Mouse (Mus musculus) cerebellum, postnatal 36 days (tissue): ENCODE measurements around the gene Tenm2.

Experiments used
- DNase-seq, 2 experiments: peaks; one replicate each; pipeline ENCODE4 v3.0.0; 2021 to 2022; ENCODE audit warnings: mixed read lengths in 2 of 2

The Tenm2 gene

DNA sequence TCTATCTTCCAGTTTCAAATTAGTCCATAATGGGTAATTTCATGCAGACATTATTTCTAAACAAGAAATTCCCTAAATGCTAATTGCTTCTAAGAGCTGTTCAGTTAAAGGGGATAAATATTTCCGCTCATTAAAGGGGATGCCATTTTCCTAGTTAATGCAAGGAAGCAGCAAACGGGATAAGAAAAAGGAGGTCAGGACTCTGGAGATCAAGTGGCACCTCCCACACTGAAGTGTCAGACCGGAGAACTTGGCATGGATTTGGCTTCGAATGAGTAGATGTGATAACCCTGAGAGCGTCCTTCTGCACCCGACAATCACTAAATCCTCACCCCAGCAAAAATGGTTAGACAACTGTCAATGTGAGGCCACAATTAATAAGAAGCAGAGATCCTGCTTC is 781.7 kb downstream of the Tenm2 start:
- no peak for DNase-seq

DNA sequence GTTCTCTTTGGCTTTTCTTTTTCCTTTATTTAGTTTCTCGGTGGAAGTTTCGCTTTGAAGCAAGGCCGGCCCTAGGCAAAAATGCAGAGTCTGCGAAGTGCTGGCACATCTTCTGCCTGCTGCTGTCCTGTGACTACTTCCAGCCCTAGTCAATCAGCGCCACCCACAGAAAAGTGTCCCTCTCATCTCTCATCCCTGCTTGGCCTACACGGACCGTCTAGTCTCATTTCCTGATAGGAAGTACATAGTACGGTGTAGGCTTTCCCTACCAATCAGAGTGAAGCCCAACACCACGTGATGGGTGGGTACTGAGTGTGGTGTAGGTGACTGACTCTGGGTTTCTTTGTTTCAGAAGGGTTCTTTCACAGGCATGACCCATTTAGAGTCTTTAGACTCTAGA is 783.3 kb downstream of the Tenm2 start:
- no peak for DNase-seq

DNA sequence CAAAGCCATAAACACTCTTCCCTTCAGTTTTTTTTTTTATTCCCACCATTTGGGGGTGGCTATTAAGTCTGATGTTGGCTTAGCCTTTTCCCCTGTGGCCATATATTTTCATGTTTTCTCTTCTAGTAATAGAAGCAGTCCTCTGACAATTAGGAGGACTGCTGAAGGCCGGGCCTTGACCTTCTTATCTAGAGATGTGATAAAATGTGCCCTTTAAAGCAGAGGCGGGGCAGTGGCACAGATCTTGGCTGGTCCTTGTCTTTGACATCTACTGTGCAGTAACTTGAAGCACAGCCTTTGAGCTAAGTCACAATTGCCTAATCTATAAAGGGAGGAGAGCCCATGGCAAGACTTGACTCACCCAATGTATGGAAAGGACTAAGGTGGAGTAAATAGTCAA is 789.4 kb downstream of the Tenm2 start:
- no peak for DNase-seq

DNA sequence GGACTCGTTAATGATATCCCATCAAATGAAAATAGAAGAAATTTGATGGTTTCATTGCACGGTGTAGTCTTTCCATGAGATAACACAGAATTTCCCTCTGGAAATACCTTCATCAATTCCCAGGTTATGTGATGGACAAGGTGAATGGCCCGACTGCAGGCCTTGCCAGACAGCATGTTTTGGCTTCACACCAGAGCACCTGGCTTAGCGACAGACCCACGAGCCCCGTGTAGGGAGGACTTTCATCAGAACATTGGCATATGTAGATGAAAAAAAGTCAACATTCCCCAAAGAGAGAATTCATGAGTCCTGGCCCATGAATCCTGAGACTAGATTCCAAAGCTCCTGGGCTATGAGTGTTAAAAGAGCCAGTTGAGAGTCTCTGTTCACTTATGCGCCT is 791.9 kb downstream of the Tenm2 start:
- DNase-seq = no peak

DNA sequence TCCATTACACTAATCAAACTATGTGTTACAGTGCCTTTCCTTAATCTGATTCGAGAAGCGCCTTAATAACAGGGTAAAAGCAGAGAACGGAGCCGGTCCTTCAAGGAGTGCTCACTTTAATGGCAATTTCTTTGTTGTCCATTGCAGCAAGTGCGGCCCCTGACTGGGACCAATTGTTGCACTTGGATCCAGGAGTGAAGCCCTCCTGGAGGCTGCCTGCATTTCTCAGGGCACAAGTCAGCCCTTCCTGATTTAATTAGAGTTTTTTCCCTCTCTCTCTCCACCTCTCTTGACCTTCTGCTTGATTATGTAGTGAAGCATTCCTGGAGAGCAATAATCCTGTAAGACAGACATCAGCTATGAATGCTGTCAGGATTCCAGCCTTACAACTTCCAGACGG is 794.0 kb downstream of the Tenm2 start:
- no peak for DNase-seq

DNA sequence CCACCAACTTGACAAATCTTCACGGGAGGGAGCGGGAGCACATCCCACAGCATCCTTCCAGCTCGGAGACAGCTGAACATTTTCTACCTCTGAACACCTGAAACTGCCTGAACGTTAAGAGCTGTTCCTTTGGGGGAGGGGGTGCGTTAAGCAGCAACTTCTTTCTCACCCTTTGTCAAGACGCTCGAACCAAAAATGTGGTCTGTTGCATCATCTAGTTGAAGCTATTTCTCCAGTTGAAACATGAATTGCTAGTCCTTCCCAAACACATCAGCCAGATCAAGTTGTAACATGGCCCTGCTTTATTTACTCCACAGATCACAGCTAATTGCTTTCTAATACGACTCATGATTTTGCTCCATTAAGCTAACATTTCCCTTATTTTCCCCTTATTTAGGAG is 799.5 kb downstream of the Tenm2 start:
- no peak for DNase-seq

DNA sequence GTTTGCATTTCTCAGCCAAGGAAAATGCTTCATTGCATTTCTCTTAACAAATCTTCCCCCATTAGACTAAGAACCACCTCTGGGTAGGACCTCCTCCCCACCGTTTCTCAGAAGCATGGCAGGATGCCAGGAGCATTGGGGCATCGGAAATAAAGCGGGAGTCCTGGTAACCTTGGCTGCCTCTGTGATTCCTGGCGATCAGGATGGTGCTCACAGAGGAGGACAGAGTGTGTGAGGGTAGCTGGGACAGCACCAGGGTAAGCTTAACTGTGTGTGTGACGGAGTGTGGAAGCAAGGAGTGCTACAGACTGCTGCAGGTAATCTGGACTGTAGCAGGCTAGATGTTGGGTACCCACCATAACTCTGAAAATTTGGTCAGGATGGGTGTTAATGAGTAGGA is 806.8 kb downstream of the Tenm2 start:
- no peak for DNase-seq

DNA sequence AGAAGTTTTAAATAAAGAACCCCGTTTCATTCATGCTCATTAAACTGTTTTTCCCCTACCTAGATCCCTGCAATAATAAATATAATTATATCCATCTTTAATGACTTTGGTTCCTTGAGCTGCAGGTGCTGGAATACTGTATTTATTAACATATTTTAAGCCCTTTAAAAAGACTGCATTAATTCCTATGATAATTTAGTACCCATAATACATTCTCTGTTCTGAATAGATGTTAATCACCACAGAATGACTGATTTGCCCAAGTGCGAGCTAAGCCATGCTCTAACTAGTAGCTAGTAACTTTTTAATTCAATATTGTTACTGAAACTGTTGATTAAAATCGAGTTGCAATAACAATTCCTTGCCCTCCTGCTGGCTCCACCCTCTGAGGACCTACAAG is 810.8 kb downstream of the Tenm2 start:
- no peak for DNase-seq

DNA sequence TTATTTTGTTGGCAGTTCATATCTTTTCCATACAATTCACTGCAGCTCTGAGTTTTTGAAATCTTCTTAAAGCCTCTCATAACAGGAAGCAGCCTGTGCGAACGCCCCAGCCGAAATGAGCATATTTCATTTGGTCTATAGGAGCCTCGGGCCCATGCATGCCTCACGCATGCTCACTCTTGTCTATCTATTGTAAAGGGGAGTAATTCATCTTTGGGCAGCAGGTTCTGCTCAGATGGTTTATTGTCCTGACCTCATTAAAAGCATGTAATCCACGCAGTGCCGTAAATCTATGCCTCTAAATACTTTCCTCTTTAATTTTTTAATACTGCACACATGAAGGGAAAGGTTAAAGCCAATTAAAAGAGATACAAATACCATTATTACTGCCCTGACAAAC is 815.7 kb downstream of the Tenm2 start:
- DNase-seq = no peak

DNA sequence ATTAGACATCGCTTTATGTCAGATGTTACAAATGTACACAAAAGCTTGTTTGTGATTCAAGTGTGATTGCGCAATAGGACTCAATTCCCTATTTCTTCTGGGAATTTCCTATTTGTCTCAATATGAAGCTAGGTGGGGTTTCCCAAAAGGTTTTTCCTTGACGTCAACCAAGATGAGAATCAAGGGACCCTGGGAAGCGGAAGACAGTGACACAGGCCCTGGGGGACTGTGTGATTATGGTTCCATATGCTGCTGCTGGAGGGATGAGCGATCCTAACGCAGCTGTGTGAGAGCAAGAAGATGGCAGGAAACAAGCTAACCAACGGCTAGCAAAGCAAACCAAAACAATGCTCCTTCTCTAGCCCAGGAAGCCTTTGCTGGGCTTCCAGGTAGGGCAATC is 820.5 kb downstream of the Tenm2 start:
- DNase-seq = no peak

DNA sequence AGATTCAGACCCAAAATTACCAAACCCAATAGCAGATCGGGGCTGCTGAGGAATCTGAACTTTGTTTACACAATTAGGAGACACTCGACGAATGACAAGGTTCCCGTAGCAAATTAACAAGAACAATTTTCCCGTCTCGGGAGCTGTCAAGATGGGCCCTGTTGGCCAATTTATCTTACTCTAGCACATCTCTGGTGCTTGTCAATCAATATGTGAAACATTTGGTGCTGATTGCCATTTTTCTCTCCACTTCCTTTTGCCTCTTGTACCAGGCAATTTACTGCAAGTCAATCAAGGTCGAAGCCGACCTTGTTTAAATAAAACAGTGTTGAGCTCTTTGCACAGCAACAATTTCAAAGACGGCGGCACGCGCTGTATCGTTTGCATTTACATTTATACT is 824.9 kb downstream of the Tenm2 start:
- no peak for DNase-seq

DNA sequence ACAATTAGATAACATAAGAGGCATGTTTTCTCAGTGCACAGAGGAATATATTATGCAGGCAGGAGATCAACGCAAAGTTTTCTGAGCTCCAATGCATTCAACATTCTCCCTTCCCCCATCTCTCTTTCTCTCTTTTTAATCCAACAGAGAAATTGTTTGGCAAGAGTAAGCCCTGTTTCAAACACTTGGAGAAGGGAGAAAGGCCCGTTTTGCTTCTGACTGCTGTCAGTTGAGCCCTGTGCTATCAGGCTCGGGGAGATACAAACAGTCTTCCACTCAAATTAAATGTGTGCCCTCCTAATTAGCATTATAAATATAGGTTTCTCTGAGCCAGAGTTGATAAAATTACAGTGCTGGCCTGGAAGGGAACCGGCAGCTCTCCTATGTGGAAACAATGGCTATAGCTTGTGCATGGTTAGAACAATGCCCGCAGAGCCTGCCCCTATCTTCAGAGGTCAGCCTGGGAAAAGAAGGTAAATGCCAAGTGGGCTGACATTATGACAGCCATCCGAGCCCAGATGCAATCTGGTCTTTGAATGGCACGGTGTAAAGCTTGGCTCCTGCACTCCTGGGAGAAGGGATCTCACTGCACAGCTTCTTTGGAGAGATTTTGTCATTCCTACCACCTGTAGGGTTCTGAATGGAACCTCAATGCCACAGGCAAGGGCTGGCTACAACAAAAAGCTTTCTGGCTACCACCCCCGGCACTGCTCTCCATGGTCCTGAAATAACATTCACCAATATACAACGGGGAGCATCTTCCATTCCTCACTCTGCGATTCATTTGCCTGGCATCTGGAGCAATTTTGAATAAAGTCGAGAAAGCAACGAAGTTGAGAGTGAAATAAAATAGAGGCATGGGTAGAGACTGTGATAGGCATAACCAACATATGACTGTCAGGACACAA is 839.7 kb downstream of the Tenm2 start:
- no peak for DNase-seq

DNA sequence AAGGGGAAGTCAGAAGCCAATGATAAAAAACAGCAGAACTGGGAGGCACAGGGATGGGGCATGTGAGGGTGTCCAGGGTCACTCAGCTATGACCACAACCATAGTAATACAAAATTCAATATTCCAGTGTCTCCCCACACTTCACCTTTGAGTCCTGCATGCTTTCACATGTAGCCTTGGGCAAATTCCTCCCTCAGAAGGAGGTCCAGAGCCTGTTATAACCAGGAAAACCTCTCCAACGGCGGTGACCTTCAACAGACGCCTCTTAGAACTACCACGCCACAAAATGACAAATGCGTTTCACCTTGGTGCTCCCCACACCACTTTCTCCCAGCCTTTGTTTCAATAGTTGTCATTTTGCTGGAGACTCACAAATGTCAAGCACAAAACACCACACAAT is 851.1 kb downstream of the Tenm2 start:
- DNase-seq = no peak

DNA sequence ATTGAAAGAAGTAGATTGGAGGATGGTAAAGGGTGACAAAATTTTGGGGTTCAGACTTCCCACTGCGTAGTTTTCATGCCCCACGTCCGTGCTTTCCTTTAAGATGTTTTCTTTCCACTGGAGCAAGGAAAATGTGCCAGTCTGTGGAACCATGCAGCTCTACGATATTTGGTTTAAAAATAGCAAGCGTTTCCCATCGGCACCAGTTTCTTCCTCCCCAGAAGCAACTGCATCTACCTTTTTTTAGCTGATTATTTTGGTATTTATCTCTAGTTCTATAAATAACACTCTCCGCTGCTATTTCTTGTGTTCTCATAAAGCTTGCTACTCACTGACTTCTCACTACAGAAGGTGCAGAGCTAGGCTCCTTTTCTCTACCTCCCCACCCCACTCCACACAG is 864.0 kb downstream of the Tenm2 start:
- DNase-seq = no peak

DNA sequence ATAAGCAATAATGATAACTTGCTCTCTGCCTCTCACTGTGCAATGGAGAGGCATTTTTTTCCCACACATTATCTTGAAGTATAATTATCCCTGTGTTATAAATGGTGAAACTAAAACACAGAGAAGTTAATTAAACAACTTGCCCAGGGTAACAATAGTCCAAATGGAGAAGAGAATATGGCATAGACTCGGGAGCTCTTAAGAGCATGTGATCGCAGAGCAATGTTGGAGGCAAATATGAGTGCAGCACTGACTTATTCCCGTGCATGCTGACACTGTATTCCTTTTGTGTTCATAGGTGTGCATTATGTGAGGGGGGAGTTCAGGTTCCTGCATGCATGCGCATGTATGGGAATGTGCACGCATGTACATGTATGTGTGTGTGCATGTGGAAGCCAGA is 870.7 kb downstream of the Tenm2 start:
- DNase-seq = no peak

DNA sequence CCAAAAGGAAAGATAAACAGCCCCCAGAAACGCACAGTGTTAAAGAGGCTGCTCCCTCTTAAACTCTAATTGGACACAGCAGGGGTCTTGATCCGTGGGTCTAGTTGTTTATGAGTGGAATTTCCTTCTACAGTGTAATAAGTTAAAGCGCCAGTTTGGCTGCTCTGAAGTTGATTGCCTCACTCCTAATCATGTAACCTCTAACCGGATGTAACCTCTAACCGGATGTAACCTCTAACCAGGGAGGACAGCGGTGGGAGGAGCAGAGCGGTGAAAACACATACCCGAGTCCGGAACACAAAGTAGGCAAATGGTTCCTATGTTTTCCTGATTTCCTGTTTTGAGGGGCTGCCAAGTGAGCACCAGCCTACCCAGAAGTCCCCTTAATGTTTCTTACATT is 871.3 kb downstream of the Tenm2 start:
- DNase-seq = no peak

DNA sequence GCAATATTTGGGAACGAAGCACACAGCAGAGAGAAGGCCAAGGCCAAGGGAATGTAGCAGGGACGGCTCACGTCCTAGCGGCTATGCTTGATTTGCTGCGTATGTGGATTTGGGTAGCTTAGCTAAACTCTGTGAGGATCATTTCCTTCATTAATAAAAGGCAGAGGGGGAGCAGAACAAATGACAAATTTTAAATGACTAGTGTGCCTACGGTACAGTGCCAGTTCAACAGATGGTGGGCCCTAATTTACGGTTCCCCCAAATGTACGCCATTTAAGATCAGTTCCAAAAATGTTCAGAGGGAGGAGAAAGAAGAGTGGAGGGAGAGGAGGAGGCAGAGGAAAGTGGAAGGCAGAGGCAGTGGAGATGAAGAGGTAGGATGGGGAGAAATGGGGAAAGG is 873.2 kb downstream of the Tenm2 start:
- no peak for DNase-seq

DNA sequence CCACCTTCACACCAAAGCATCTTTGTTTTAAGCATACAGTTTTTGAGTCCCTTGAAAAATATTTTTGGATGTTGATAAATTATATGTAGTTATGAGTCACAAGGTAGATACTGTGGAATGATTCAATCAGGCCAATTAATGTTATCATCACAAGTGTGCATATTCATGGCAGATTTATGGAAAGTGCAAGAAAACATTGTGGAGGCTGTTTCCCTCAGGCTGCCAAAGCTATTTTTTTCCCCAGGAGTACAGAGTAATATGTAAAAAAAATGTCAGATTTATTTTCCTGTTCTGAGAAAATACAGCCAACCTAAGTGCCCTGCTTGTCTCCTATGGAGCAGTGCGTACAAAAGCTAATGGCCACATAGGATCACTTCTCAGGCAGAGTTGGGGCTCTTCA is 882.5 kb downstream of the Tenm2 start:
- no peak for DNase-seq

DNA sequence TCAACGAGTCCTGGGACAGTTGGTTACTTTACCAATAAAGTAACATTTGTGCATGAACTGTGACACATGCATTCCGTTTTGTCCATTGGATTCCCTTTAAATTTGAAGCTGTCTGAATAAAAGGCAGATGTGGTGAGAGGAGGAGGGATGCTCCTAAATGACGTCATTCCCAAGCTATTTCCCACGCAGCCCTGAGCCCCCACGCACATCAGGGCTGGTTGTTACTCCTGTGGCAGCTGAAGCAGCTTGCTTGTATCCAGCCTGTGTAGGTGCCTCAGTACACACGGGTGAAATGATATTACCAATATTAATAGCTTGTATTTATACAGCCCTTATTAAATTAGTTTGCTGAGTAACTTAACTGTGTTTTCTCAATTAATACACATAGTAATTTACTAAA is 884.0 kb downstream of the Tenm2 start:
- DNase-seq = no peak

DNA sequence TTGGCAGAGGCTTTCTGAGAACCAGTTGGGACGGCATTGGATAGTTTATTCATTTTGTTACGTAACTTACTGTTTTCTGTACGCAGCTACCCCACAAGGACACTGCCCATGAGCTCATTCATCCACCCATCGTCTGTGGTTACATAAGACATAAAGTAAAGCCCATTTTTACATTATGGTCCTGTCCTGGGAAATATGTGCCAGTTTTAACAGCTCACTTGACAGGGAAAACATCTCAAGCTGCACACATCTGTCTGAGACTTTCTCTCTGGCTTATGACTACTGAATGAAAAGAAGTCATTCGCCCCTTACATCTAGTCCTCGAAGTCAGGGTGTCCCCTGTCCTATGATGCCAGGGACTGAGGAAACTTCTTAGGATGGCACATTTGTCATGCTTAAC is 884.4 kb downstream of the Tenm2 start:
- no peak for DNase-seq

DNA sequence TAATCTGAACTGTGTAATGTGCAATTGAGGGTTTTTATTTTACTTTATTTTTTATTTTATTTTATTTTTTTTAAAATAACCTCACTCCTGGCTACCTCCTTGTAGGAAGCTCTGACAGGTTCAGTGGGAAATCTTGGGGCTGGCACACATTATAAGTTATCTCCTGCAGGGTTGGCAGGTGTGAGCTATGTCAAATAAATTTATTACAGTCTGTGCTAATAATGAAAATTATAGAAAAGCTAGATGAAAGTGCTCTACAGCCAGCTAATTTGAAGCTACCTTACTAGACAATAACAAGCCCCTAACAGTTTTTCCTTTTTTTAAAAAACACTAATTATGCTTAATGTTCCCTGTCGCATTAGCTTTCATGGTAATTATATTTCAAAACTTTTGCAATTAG is 885.5 kb downstream of the Tenm2 start:
- peak in 1 of 2 experiments; percentile 12 for DNase-seq

DNA sequence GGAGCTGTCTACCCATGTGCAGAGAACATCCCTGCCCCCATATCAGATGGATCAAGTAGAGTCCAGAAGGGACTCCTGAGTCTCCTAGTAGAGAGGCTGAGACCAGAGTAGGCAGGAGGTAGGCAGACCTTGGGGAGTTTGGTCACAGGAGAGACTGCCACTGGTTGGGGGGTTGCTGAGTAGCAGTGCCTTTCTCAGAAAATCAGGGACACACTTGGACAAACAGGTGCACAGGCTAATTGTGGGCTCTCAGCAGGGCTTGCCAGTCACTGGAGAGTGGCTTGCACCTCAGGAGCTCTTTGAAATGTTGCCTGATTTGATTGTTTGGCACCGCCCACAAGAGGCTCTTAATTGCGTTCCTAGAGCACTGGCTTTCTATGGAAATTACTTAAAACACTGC is 885.9 kb downstream of the Tenm2 start:
- peak; percentile 29 to 33 for DNase-seq

DNA sequence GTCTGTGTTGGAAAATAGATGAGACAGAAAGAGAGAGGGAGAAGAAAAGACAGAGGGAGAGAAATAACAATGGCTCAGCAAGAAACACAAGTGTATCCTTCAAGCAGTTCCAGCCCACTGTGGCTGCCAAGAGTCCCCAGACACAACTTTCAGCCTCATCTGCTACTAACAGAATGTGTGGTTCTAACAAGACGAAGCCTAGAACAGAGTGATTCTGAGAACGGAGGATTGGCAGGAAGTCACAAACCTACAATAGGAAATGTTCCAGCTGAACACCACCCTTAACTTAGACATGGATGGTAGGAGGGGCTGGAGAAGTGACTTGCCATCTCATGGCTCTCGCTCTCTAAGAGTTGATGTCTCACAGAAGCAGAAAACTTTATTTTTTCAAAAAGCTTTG is 894.0 kb downstream of the Tenm2 start:
- no peak for DNase-seq

DNA sequence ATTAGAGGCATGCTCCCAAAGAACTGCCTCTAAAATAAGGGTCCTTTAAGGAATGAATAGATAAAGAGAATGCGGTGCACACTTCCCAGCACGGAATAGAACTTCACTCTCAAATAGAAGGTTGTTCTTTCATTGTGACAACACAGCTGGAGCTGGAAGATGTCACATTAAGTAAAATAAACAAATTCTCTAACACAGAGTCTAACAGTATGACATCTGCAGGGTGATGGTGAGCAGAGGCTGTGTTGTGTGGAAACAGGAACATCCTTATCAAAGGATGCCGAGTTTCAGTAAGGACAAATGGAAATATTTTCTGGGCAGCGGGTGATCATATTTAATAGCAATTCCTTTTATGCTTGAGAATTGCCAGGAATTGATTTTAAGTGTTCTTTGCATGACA is 897.3 kb downstream of the Tenm2 start:
- DNase-seq = no peak

DNA sequence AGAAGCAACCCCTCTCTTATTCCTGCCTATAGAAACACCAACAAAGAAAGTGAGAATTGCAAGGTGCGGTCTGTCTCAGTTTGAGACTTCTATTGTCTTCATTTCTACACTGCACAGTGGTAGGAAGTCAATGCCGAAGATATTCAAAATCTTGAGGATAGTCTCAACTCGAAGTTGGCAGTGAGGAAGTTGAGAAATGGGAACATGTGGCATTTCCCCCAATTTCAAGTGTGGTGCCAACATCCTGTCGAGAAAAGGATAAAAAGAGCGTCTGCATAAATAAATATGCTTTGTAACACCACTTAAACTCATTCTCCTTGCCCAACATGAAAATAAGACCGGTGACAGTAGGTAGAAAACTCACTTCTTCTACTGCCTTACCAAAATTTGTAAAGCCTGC is 898.7 kb downstream of the Tenm2 start:
- DNase-seq = no peak
